Mouse (Mus musculus) limb, embryonic 10.5 days (tissue): ENCODE measurements around the gene Kmt2e. TPM values are rescaled to one million over a fixed set of nuclear protein-coding genes. Genes with fewer than 3 reads are reported as not detected.
A peak's percentile ranks its signal among the peaks of the same experiment; 100 is the strongest.

Source experiments
- DNase-seq: peaks from one replicate; pipeline ENCODE4 v3.0.0-alpha.2; 2017; ENCODE audit warnings: low spot score
- H3K27ac ChIP-seq: fragments of 300-500 bp; sonication (generic); 2 replicates; pipeline ENCODE4 v1.5.1; 2016; ENCODE audit warnings: mild to moderate bottlenecking
- H3K27me3 ChIP-seq: fragments of 300-500 bp; sonication (generic); 2 replicates; pipeline ENCODE4 v1.6.1; 2016; ENCODE audit warnings: low read depth, mild to moderate bottlenecking; ENCODE audit not compliant: poor library complexity, severe bottlenecking
- H3K36me3 ChIP-seq: fragments of 300-500 bp; sonication (generic); 2 replicates; pipeline ENCODE4 v1.6.1; 2016; ENCODE audit warnings: mild to moderate bottlenecking, moderate library complexity
- H3K4me1 ChIP-seq: fragments of 300-500 bp; sonication (generic); 2 replicates; pipeline ENCODE4 v1.6.1; 2016
- H3K4me3 ChIP-seq: fragments of 300-500 bp; sonication (generic); 2 replicates; pipeline ENCODE4 v1.5.1; 2016; ENCODE audit warnings: mild to moderate bottlenecking, moderate library complexity
- H3K9me3 ChIP-seq: fragments of 300-500 bp; sonication (generic); replicated peaks from 2 replicates; pipeline ENCODE4 v1.6.1; 2016; ENCODE audit warnings: mild to moderate bottlenecking
- WGBS: fragments of 180-500 bp; shearing (Covaris S2); methylation state at CpG from one replicate; pipeline ENCODE4 v1.1.7; 2016; 5-methylcytosine and 5-hydroxymethylcytosine counted together
- polyA plus RNA-seq: library from polyadenylated mRNA; unstranded; fragments of >200 nt; fragmentation: Nextera tagmentation; extraction: Ambion mirVana; gene quantifications from 2 replicates; pipeline ENCODE4 v1.2.1, GENCODE M21; 2016

The Kmt2e gene
- polyA plus RNA-seq, 1 experiment from 2014 or later: 95.4 TPM

GRCm38 (mm10) chr5:23413575-23414470 is 20.4 kb upstream of the Kmt2e start:
- no peak overlapping the region for H3K27ac ChIP-seq
- DNase-seq: no peak
- peaks cover 62% of the 10 kb centered on the region for H3K4me1 ChIP-seq
- WGBS: 65% methylated on average over 12 of the region's 12 CpGs
- H3K27me3 ChIP-seq: no peaks in the 10 kb centered on the region
- H3K36me3 ChIP-seq: peaks cover 37% of the 10 kb centered on the region
- H3K9me3 ChIP-seq: no peaks in the 10 kb centered on the region
- H3K4me3 ChIP-seq: no peak overlapping the region

- H3K4me3 ChIP-seq: no peak overlapping the region
- H3K27me3 ChIP-seq: no peaks in the 10 kb centered on the region
- DNase-seq: no peak
- 71% methylated on average over 4 of the region's 4 CpGs for WGBS
- peaks cover 70% of the 10 kb centered on the region for H3K4me1 ChIP-seq
- no peaks in the 10 kb centered on the region for H3K9me3 ChIP-seq
- H3K27ac ChIP-seq: no peak overlapping the region
- H3K36me3 ChIP-seq: peaks cover 31% of the 10 kb centered on the region
These were observed 19.6 kb upstream of the Kmt2e start for GRCm38 (mm10) chr5:23414490-23415126.

GRCm38 (mm10) chr5:23415571-23416285 is 18.5 kb upstream of the Kmt2e start:
- no peaks in the 10 kb centered on the region for H3K27me3 ChIP-seq
- peaks cover 20% of the 10 kb centered on the region for H3K36me3 ChIP-seq
- H3K4me3 ChIP-seq: no peak overlapping the region
- no peak for DNase-seq
- WGBS: 41% methylated on average over 7 of the region's 7 CpGs
- H3K4me1 ChIP-seq: peaks cover 80% of the 10 kb centered on the region
- H3K9me3 ChIP-seq: no peaks in the 10 kb centered on the region
- no peak overlapping the region for H3K27ac ChIP-seq

DNA sequence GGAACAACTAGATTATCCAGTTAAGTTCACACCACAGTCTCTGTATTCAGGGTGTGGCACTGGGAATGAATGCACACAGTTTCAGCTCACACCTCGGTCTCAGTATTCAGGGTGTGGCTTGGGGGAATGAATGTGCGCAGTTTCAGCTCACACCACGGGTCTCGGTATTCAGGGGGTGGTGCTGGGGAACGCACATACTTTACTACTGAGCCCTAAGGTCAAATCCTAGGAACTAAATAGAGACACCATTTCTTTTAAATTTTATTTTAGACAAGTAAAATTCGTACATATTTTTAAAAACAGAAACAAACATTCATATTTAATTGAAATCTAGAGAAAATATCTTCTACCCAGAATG is 18.0 kb upstream of the Kmt2e start:
- H3K4me3 ChIP-seq: no peak overlapping the region
- peaks cover 80% of the 10 kb centered on the region for H3K4me1 ChIP-seq
- WGBS: 69% methylated on average over 6 of the region's 6 CpGs

GRCm38 (mm10) chr5:23417716-23418115 is 16.5 kb upstream of the Kmt2e start:
- peak overlapping the region; percentile 60 for H3K4me3 ChIP-seq
- peak overlapping the region; percentile 85 for H3K27ac ChIP-seq
- DNase-seq: no peak
- peaks cover 68% of the 10 kb centered on the region for H3K4me1 ChIP-seq
- WGBS: 71% methylated on average over 2 of the region's 2 CpGs
- peaks cover 10% of the 10 kb centered on the region for H3K36me3 ChIP-seq
- H3K27me3 ChIP-seq: no peaks in the 10 kb centered on the region
- H3K9me3 ChIP-seq: no peaks in the 10 kb centered on the region

More for the DNA sequence above, 18.0 kb upstream of the Kmt2e start:
- H3K27ac ChIP-seq: no peak overlapping the region
- no peaks in the 10 kb centered on the region for H3K9me3 ChIP-seq
- no peaks in the 10 kb centered on the region for H3K27me3 ChIP-seq
- peaks cover 16% of the 10 kb centered on the region for H3K36me3 ChIP-seq
- DNase-seq: no peak

DNA sequence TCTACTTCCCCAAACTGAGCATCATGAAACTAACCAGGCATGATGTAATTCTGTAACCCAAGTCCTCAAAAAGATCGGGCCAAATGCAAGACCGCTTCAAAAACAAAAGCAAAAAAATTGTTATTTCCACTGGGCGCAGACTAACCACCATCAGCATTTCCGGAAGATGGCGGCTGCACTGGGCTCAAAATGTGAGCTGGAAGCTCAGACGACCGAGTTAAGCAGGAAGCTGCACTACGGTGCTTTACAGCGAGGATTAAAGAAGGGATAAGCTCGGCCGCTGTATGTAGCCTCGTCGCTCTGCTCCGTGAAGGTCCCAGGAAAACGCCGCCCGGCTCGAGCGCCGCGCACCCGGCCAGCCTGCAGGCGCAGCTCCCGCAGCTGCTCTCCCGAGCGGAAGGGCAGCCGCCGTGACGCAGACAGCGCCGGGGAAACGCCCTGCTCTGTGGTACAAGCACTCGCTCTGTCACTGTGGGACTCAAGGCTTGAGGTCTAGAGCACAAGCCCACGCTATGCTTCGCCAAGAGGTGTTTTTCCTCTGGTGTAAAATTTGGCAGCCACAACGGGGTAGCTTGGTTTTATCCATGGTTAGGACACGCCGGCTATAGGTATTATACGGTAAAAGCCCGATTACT is 16.0 kb upstream of the Kmt2e start:
- Histone ChIP-seq H3K4me3 (peak overlapping the region; percentile 60), H3K27ac (peak overlapping the region; percentile 85), H3K27me3 (no peaks in the 10 kb centered on the region), H3K4me1 (peaks cover 63% of the 10 kb centered on the region), H3K9me3 (no peaks in the 10 kb centered on the region), H3K36me3 (peaks cover 15% of the 10 kb centered on the region)
- DNase-seq: peak; percentile 83
- WGBS: under 1% methylated on average over 40 of the region's 40 CpGs

DNA sequence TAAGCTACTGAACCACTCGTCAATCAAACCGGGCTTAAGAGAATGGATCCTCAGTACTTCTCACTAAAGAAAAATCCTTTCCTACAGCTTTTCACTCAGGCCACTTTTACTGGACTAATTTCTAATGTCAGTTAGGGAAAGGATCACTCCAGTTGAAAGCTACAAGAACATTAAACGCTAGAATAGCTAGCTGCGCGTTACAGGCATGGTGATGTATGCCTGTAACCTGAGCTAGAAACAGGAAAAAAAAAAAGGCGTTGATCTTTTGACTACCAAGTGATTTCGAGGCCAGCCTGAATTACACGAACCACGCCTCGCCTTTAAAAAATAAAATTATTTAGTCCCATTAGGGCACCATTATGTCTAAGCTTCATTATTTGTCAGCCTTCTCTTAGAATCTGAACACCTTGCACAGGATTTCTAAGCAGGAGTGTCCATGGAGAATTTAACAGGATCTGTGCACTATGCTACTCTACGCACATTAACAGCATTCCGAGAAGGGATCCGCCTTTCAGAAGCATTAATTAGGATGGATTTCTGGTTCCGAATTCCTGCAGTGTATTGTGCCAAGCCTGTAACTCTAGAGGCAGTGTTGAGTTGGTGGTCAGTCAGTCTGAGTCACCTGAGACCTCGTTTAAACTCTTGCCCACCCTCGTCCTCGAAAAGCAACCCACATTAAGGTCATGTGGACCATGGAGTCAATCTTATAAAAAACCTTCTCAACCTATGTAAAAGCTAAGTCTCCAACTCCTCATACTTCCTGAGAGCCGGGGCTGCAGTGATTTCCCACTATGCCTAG is 15.2 kb upstream of the Kmt2e start:
- Histone ChIP-seq H3K36me3 (peaks cover 21% of the 10 kb centered on the region), H3K4me3 (peak overlapping the region; percentile 60), H3K9me3 (no peaks in the 10 kb centered on the region), H3K27ac (peak overlapping the region; percentile 85; the same call in 1 of the 2 replicates), H3K4me1 (peaks cover 56% of the 10 kb centered on the region), H3K27me3 (no peaks in the 10 kb centered on the region)
- 4% methylated on average over 18 of the region's 18 CpGs for WGBS
- DNase-seq: no peak

- Histone ChIP-seq H3K4me1 (peaks cover 49% of the 10 kb centered on the region), H3K9me3 (no peaks in the 10 kb centered on the region), H3K36me3 (peaks cover 28% of the 10 kb centered on the region), H3K4me3 (peak overlapping the region; percentile 60), H3K27ac (no peak overlapping the region), H3K27me3 (no peaks in the 10 kb centered on the region)
- DNase-seq: no peak
- WGBS: 40% methylated on average over 7 of the region's 7 CpGs
These were observed 14.5 kb upstream of the Kmt2e start for GRCm38 (mm10) chr5:23419616-23420170.

DNA sequence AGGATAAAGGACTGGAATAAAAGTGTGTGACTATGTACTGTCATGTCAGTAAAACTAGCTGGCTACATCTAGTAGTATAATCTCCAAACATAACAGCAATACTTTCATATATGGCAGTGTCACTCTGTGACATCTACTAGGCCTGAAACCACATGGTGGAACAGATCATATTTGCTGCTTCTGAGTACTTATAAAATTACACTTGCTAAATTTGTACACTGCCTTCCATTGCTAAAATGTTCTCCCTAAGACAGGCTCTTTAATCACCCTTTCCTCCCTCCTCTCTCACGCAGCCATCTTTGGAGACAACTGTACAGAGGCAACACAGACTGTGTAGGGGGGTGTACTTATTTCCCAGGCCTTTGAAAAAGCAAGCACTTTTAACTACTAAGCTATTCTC is 13.8 kb upstream of the Kmt2e start:
- DNase-seq: no peak
- 56% methylated on average over 1 of the region's 1 CpGs for WGBS
- H3K4me1 ChIP-seq: peaks cover 41% of the 10 kb centered on the region

GRCm38 (mm10) chr5:23421440-23421839 is 12.8 kb upstream of the Kmt2e start:
- H3K9me3 ChIP-seq: no peaks in the 10 kb centered on the region
- H3K4me1 ChIP-seq: peaks cover 33% of the 10 kb centered on the region
- DNase-seq: no peak
- no peak overlapping the region for H3K4me3 ChIP-seq
- 91% methylated on average over 2 of the region's 2 CpGs for WGBS
- no peak overlapping the region for H3K27ac ChIP-seq
- peaks cover 42% of the 10 kb centered on the region for H3K36me3 ChIP-seq
- H3K27me3 ChIP-seq: no peaks in the 10 kb centered on the region

More for the DNA sequence above, 13.8 kb upstream of the Kmt2e start:
- no peak overlapping the region for H3K27ac ChIP-seq
- H3K36me3 ChIP-seq: peaks cover 33% of the 10 kb centered on the region
- H3K4me3 ChIP-seq: no peak overlapping the region
- H3K9me3 ChIP-seq: no peaks in the 10 kb centered on the region
- H3K27me3 ChIP-seq: no peaks in the 10 kb centered on the region

DNA sequence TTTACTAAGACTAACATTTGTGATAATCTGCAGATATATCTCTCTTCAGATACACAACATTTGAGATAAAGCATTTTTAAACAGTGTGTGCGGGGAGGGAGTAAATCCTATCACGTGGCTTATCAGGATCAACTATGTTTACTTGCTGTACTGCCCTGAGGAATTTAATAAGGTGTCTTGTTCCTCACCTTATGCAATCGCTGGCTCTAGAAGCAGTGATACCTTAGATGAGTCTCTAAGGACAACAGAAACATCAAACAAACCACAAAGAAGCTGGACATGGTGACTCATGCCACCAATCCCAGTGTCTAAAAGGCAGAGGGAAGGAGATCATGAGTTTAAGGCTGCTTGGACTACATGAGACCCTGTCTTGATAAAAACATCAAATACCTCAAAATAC is 11.2 kb upstream of the Kmt2e start:
- Histone ChIP-seq H3K9me3 (no peaks in the 10 kb centered on the region), H3K27me3 (no peaks in the 10 kb centered on the region), H3K4me1 (peaks cover 25% of the 10 kb centered on the region), H3K4me3 (no peak overlapping the region), H3K36me3 (peaks cover 53% of the 10 kb centered on the region), H3K27ac (no peak overlapping the region)
- DNase-seq: no peak
- 93% methylated on average over 3 of the region's 3 CpGs for WGBS

GRCm38 (mm10) chr5:23427501-23427900 is 6.7 kb upstream of the Kmt2e start:
- Histone ChIP-seq H3K4me1 (peaks cover 13% of the 10 kb centered on the region), H3K27ac (no peak overlapping the region), H3K27me3 (no peaks in the 10 kb centered on the region), H3K9me3 (no peaks in the 10 kb centered on the region), H3K4me3 (no peak overlapping the region), H3K36me3 (peaks cover 45% of the 10 kb centered on the region)
- 89% methylated on average over 1 of the region's 1 CpGs for WGBS
- DNase-seq: no peak
